Mouse (Mus musculus): ENCODE results near the gene Il17rd. TPM values are rescaled to one million over a fixed set of nuclear protein-coding genes. Genes with fewer than 3 reads are reported as not detected.

Il17rd gene
- total RNA-seq (2021): 1 to 10 TPM; 4.8 to 5.1 TPM

DNA sequence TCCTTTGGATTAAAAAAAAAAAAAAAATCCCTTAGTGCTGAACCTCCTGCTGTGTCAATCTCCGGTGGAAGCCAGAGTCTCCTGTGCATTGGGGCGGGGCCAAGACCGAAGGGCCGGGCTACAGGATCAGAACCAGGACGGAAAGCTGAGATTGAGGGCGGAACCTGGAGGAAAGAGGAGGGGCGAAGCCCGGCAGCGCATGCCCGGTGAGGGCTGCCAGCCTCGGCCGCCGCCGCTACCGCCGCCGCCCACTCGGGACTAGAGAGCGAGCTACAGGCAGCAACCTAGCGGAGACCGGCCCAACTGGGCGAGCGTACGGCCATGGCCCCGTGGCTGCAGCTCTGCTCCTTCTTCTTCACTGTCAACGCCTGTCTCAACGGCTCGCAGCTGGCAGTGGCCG, at the start of gene Il17rd:
Gene Il17rd, plus strand, starts transcription at position 159 of the 400 bp plus-strand sequence.
- intact Hi-C loops (cut with DNase I): loop anchor here (2.0 to 10.0 kb wide), 3 partner anchors 34 to 554 kb away; no protein-coding TSS in a partner anchor
- peak; percentile 91 for DNase-seq

DNA sequence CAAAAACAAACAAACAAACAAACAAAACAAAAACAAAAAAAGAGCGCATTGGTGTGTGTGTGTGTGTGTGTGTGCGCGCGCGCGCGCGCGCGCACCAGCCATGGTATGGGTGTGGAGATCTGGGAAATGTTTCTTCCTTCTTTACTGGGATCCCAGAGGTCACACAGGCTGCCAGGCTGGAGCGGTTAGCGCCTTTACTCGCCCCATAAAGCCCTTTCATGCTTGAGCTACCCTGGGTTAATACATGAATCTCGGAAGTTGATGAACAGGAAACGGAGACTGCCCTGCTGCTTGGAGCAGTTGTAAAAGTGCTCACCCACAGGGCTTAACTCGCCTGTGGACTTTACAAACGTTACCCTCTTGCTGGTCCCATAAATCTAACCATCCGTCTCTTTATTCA, 47.1 kb upstream of the Il17rd start:
- intact Hi-C loops (cut with DNase I): loop anchor here (2.0 kb wide), 1 partner anchor 37 kb away; no protein-coding TSS in a partner anchor
- no peak for DNase-seq

DNA sequence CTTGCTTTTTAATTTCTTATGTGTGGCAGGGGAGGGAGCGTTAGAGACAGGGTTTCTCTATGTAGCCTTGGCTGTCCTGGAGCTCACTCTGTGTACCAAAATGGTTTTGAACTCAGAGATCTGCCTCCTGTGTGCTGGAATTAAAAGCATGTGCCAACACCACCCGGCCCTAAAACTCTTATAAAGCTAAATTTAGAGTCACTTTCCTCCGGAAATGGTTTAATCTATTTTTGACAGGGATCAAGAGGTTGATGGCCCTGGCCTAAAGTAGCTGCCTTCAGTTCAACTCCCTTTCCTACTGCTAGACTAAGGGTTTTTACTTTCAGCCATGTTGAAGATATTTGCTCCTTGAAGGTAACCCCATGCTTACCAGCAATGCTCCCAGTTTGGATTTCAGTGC, 45.3 kb upstream of the Il17rd start:
- intact Hi-C loops (cut with DNase I): no loop called here
- DNase-seq: no peak

GRCm38 (mm10) chr14:26994211-26994741, 44.5 kb upstream of the Il17rd start, which contains the start of gene Hesx1:
Gene Hesx1, plus strand, starts transcription at chr14:26994416.
- DNase-seq: peak; percentile 27 to 28
- intact Hi-C loops (cut with DNase I): no loop called here

- no peak for DNase-seq
- intact Hi-C loops (cut with DNase I): no loop called here
These were observed 42.5 kb upstream of the Il17rd start for GRCm38 (mm10) chr14:26996257-26996656.

GRCm38 (mm10) chr14:27000386-27000785, 38.4 kb upstream of the Il17rd start:
- no peak for DNase-seq
- intact Hi-C loops (cut with DNase I): no loop called here

GRCm38 (mm10) chr14:27004906-27005305, 33.8 kb upstream of the Il17rd start:
- intact Hi-C loops (cut with DNase I): no loop called here
- DNase-seq: no peak

GRCm38 (mm10) chr14:27005937-27006336, 32.8 kb upstream of the Il17rd start:
- no peak for DNase-seq
- intact Hi-C loops (cut with DNase I): no loop called here

DNA sequence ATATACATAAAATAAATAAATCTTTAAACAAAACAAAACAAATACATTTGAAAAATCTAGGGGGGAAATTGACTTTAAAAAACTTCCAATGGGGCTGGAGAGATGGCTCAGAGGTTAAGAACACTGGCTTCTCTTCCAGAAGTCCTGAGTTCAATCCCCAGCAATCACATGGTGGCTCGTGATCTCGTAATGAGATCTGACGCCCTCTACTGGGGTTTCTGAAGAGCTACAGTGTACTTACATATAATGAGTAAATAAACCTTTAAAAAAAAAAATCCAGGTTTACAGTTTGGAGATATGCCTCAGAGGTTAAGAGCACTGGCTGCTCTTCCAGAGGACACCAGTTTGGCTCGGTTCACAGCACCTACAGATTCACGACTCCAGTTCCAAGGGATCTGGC, 27.2 kb upstream of the Il17rd start:
- no peak for DNase-seq
- intact Hi-C loops (cut with DNase I): no loop called here

GRCm38 (mm10) chr14:27013658-27014057, 25.1 kb upstream of the Il17rd start:
- intact Hi-C loops (cut with DNase I): no loop called here
- no peak for DNase-seq

DNA sequence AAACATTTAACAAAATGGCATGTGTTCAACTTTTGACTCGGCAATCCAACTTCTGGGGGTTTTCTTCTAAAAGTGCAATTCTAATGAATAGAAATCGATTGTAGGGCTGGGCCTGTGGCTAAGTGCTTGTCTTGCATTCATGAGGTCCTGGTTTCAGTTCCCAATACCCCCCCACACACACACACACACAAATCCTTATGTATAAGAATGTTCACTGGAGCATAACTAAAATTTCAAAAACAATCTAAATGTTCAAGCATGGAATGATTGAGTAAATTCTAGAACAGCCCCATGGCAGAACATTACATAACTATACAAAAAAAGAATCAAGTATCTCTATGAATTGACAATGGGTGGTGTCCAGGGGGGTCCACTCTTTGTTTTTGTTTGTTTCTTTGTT, 20.8 kb upstream of the Il17rd start:
- intact Hi-C loops (cut with DNase I): no loop called here
- DNase-seq: no peak

DNA sequence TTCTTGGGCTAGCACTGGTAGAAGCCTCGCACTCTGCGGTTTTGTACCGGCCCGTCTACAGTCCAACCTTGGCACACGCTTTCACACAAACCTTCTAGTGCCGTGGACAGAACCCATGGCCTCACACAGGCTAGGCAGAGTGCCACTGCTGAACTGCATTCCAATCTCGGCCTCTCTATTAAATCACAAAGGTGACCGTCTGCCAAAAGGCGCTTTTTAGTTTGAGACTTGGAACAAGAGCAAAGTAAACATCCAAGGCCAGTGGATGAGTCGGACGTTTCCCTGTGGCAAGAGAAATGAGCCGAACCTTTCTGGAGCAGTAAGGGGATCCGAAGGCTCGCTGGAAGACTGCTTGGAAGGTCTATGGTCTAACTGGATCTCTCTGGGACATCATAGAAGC, 18.9 kb upstream of the Il17rd start:
- intact Hi-C loops (cut with DNase I): no loop called here
- DNase-seq: no peak

DNA sequence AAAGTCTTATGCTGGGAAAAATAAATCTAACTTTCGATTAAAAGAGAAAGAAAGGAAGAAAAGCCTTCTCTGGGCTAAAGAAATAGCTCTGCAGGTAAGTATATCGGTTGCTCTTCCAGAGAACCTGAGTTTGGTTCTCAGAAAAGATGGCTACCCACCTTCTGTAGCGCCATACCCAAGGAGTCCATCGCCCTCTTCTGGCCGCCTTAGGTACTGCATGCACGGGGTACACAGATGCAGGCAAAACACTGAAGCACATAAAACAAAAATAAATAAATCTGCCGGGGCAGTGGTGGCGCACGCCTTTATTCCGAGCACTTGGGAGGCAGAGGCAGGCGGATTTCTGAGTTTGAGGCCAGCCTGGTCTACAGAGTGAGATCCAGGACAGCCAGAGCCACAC, 15.9 kb upstream of the Il17rd start:
- peak; percentile 34 to 70 for DNase-seq
- intact Hi-C loops (cut with DNase I): no loop called here

- intact Hi-C loops (cut with DNase I): loop anchor here (5.0 kb wide), 1 partner anchor 237 kb away; no protein-coding TSS in a partner anchor
- no peak for DNase-seq
These were observed 14.1 kb upstream of the Il17rd start for GRCm38 (mm10) chr14:27024664-27025063.

GRCm38 (mm10) chr14:27029771-27030173, 9.0 kb upstream of the Il17rd start:
- peak; percentile 17 to 43 for DNase-seq
- intact Hi-C loops (cut with DNase I): loop anchor here (2.0 to 10.0 kb wide), 4 partner anchors 39 to 545 kb away; no protein-coding TSS in a partner anchor

DNA sequence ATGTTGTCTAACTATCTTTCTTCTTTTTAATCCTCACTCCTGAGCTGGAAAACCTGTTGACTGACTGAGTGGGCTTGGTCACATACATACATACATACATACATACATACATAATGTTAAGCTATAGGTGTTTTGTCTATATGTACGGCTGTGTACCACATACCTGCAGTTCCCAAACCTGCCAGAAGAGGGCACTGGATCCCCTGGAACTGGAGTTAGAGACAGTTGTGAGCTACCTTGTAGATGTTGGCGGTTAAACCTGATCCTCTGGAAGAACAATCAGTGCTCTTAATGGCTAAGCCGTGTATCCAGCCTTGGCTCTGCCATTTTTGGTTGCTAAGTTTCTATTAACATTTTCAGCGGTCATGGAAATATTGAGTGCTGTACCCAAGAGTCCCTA, 7.6 kb upstream of the Il17rd start:
- intact Hi-C loops (cut with DNase I): loop anchor here (1.0 to 10.0 kb wide), 2 partner anchors 65 to 546 kb away; no protein-coding TSS in a partner anchor
- peak; percentile 78 to 92 for DNase-seq

DNA sequence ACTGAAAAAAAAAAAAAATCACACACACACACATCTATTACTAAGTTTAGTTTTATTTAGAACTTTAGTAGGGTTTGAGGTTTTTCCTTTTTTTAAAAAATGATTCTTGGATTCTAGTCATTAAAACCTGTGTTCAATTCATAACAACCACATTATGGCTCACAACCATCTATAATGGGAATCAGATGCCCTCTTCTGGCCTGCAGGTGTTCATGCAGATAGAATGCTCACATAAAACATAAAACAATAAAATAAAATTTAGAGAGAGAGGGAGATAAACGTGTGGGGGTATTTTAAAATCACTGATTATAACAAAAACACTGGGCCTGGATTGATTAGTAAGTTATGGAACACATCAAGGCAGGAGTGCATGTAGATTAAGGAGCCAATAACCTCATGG, 1.2 kb upstream of the Il17rd start:
- intact Hi-C loops (cut with DNase I): loop anchor here (5.0 to 10.0 kb wide), 2 partner anchors 35 to 553 kb away; no protein-coding TSS in a partner anchor
- DNase-seq: no peak

- DNase-seq: peak in 1 of 2 experiments; percentile 66
- intact Hi-C loops (cut with DNase I): loop anchor here (2.0 to 10.0 kb wide), 4 partner anchors 33 to 555 kb away; partner anchors contain the start of gene Fam208a
These were observed 824 bp downstream of the Il17rd start for GRCm38 (mm10) chr14:27039281-27040248.

DNA sequence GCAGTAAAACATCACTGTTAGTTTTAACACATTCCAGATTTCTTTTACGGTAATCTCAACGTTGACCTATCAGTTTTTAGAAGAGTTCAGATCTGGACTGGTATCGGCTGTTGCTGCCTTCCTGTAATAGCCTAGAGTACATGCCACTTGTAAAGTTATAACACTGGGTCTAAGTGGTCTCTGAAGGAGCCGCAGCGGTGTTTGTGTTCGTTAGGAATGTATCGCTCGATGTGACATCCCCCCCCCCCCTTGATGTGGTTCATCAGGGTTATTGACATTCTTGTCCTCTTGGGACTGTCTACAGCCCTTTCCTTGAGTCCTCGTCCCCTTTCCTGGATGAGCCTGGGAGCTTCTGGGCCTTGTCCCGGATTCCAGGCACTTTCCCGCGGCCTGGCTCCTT, 1.7 kb downstream of the Il17rd start:
- intact Hi-C loops (cut with DNase I): loop anchor here (10.0 kb wide), 1 partner anchor 384 kb away; the partner anchor contains the start of gene Fam208a
- DNase-seq: no peak

- intact Hi-C loops (cut with DNase I): loop anchor here (10.0 kb wide), 1 partner anchor 382 kb away; the partner anchor contains the start of gene Fam208a
- DNase-seq: no peak
These were observed 3.7 kb downstream of the Il17rd start for GRCm38 (mm10) chr14:27042280-27042983.

All from heart, postnatal 36 days (tissue).